Mouse (Mus musculus): ENCODE measurements around the gene Far2.

- TF ChIP-seq POLR2A (IDR thresholded peaks at IDR 0.05; ENCODE audit: low read depth, low read length) (no peak), CTCF (IDR thresholded peaks at IDR 0.05; ENCODE audit: borderline replicate concordance, insufficient read depth, low read length) (no peak)
Measured at GRCm38 (mm10) chr6:148193972-148194701, 147.1 kb downstream of the Far2 start.
